Mouse (Mus musculus) erythroblast, embryonic 14.5 days (primary cell): Measurements from ENCODE around the gene Slc2a3. TPM values are rescaled to one million over a fixed set of nuclear protein-coding genes. Genes with fewer than 3 reads are reported as not detected.

Experiments used
- H3K27me3 ChIP-seq: 2 replicates; pipeline ENCODE4 v1.6.1; 2012; ENCODE audit warnings: inconsistent platforms; ENCODE audit not compliant: control insufficient read depth
- H3K36me3 ChIP-seq: 2 replicates; pipeline ENCODE4 v1.6.1; 2012; ENCODE audit warnings: mild to moderate bottlenecking, inconsistent platforms; ENCODE audit not compliant: control insufficient read depth
- H3K4me1 ChIP-seq: 2 replicates; pipeline ENCODE4 v1.6.1; 2012; ENCODE audit warnings: inconsistent platforms; ENCODE audit not compliant: control insufficient read depth
- H3K4me3 ChIP-seq: replicated peaks from 2 replicates; pipeline ENCODE3; 2012; ENCODE audit warnings: moderate library complexity, mild to moderate bottlenecking, inconsistent platforms
- H3K9me3 ChIP-seq: 2 replicates; pipeline ENCODE4 v1.6.1; 2012; ENCODE audit warnings: low read length, inconsistent platforms, mixed read lengths; ENCODE audit not compliant: control insufficient read depth
- GATA1 ChIP-seq: IDR thresholded peaks from 2 replicates; pipeline ENCODE4 v1.6.1; 2012; ENCODE audit warnings: low read length, inconsistent platforms, mixed read lengths
- TAL1 ChIP-seq: IDR thresholded peaks from 3 replicates; pipeline ENCODE4 v1.6.1; 2012; ENCODE audit warnings: low read length, inconsistent platforms, mixed read lengths
- polyA plus RNA-seq: library from polyadenylated mRNA; stranded (reverse); fragments of >175 nt; gene quantifications from 2 replicates; pipeline ENCODE4 v1.2.3, GENCODE M21; 2012

Gene Slc2a3
- polyA plus RNA-seq, 1 experiment = 0.48 TPM

DNA sequence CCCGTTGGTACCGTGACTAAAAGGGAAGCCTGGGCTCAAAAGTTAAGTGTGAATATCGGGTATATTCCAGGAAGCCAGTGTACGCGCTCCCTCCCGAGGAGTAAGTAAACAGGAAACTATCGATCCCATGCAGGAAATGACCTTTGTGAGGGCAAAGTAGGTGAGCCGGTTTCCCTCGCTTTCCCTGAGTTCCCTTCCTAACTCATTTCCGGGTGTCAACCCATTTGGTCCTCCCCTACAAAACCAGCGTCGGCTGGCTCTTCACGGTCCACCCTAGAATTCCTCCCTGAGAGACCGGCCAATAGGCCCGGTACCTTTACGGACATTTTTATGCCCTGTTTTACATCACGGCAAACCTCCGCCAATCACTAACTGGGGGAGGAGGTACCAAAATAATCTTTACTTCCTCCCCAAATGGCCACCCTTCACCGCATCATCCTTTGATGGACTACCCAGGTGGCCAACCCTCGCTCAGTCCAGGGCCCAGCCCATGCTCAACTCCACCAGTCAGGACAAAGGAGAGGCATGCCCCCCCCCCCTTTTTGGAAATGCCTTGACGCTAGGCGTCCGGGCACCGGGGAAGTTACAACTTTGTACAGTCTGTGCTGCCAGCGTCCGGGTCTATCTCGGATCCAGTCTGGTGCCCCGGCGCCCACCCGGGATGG is 9.3 kb upstream of the Slc2a3 start:
- peaks cover 35% of the 10 kb centered on the region for H3K4me1 ChIP-seq
- TF ChIP-seq GATA1 = no peak
- TF ChIP-seq TAL1 = no peak
- peak overlapping the region; percentile 69 for H3K4me3 ChIP-seq
- H3K9me3 ChIP-seq = no peaks in the 10 kb centered on the region
- H3K27me3 ChIP-seq = no peaks in the 10 kb centered on the region
- H3K36me3 ChIP-seq = peaks cover 2% of the 10 kb centered on the region; the same call in 1 of the 2 replicates

DNA sequence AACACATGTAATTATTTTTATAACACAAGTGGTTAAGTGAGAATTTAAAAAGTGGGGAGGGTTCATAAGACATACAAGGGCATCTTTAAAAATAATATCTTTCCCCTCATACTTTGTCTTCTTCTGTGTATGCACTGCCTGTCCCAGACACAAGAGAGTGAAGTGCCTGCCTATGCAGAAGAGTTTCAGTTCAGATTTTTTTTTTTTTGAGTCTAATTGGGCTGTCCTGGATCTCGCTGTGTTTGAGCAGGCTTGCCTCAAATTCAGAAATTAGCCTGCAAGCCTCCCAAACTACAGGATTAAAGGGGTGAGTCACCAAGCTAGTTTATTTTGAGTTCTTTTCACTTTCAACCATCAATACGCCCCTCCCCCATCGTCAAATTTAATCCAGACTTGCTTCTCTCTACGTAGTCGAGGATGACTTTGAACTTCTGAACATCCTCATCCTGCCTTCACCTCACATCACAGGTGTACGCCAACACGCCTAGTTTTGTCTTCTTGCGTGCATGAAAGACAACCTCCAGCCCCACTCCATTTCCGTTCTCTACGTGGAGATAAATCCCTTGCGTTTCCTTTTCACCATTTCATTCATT is 8.7 kb upstream of the Slc2a3 start:
- Histone ChIP-seq H3K4me1 (peaks cover 35% of the 10 kb centered on the region), H3K9me3 (no peaks in the 10 kb centered on the region), H3K4me3 (peak overlapping the region; percentile 69), H3K36me3 (no peaks in the 10 kb centered on the region), H3K27me3 (no peaks in the 10 kb centered on the region)
- no peak for TF ChIP-seq TAL1
- no peak for TF ChIP-seq GATA1

- peaks cover 47% of the 10 kb centered on the region for H3K4me1 ChIP-seq
- no peaks in the 10 kb centered on the region; the same call in 1 of the 2 replicates for H3K36me3 ChIP-seq
- H3K9me3 ChIP-seq = no peaks in the 10 kb centered on the region
- H3K4me3 ChIP-seq = no peak overlapping the region
- TF ChIP-seq TAL1 (no peak), GATA1 (no peak; the same call in 1 of the 2 replicates)
- no peaks in the 10 kb centered on the region; the same call in 1 of the 2 replicates for H3K27me3 ChIP-seq
Observed at GRCm38 (mm10) chr6:122804418-122804817, 3.0 kb upstream of the Slc2a3 start.

GRCm38 (mm10) chr6:122801801-122802514 is 518 bp upstream of the Slc2a3 start:
- H3K4me3 ChIP-seq = peak overlapping the region; percentile 96
- peaks cover 9% of the 10 kb centered on the region for H3K36me3 ChIP-seq
- H3K27me3 ChIP-seq = no peaks in the 10 kb centered on the region; the same call in 1 of the 2 replicates
- H3K9me3 ChIP-seq = no peaks in the 10 kb centered on the region
- TF ChIP-seq GATA1 = no peak; the same call in 1 of the 2 replicates
- no peak for TF ChIP-seq TAL1
- H3K4me1 ChIP-seq = peaks cover 44% of the 10 kb centered on the region

- no peaks in the 10 kb centered on the region; the same call in 1 of the 2 replicates for H3K27me3 ChIP-seq
- peaks cover 15% of the 10 kb centered on the region for H3K36me3 ChIP-seq
- peaks cover 44% of the 10 kb centered on the region for H3K4me1 ChIP-seq
- no peak for TF ChIP-seq TAL1
- TF ChIP-seq GATA1 = no peak
- H3K9me3 ChIP-seq = no peaks in the 10 kb centered on the region
- H3K4me3 ChIP-seq = peak overlapping the region; percentile 96
Observed at GRCm38 (mm10) chr6:122800640-122801300, 670 bp downstream of the Slc2a3 start.

GRCm38 (mm10) chr6:122795254-122795935 is 6.0 kb downstream of the Slc2a3 start:
- Histone ChIP-seq H3K4me3 (no peak overlapping the region), H3K4me1 (peaks cover 5% of the 10 kb centered on the region), H3K9me3 (no peaks in the 10 kb centered on the region), H3K36me3 (peaks cover 43% of the 10 kb centered on the region), H3K27me3 (no peaks in the 10 kb centered on the region)
- TF ChIP-seq TAL1 = no peak
- TF ChIP-seq GATA1 = no peak

- Histone ChIP-seq H3K4me1 (peaks cover 17% of the 10 kb centered on the region), H3K36me3 (peaks cover 6% of the 10 kb centered on the region), H3K9me3 (no peaks in the 10 kb centered on the region), H3K27me3 (no peaks in the 10 kb centered on the region), H3K4me3 (no peak overlapping the region)
- TF ChIP-seq TAL1 (no peak), GATA1 (no peak)
Observed at GRCm38 (mm10) chr6:122786275-122786674, 15.2 kb downstream of the Slc2a3 start.

GRCm38 (mm10) chr6:122784866-122785265 is 16.6 kb downstream of the Slc2a3 start:
- Histone ChIP-seq H3K9me3 (no peaks in the 10 kb centered on the region), H3K4me3 (no peak overlapping the region), H3K4me1 (peaks cover 17% of the 10 kb centered on the region), H3K27me3 (no peaks in the 10 kb centered on the region), H3K36me3 (peaks cover 6% of the 10 kb centered on the region)
- TF ChIP-seq GATA1 (no peak), TAL1 (no peak)
